Mouse (Mus musculus): ENCODE measurements around the gene Rftn2.

GRCm38 (mm10) chr1:55234910-55235520, 8.4 kb upstream of the Rftn2 start:
- TF ChIP-seq CTCF (IDR thresholded peaks at IDR 0.05; ENCODE audit: control insufficient read depth, insufficient read depth, low read length), result no peak
- TF ChIP-seq POLR2A (IDR thresholded peaks at IDR 0.05; ENCODE audit: borderline replicate concordance, control insufficient read depth, low read depth, low read length), result no peak

All from bone marrow, adult 2 months (tissue).